Mouse (Mus musculus) kidney, adult 8-10 months (tissue): Measurements from ENCODE around the gene Oit1.

Experiments used
- DNase-seq, 2 experiments: peaks; one replicate each; pipeline ENCODE4 v3.0.0; 2022

The Oit1 gene

DNA sequence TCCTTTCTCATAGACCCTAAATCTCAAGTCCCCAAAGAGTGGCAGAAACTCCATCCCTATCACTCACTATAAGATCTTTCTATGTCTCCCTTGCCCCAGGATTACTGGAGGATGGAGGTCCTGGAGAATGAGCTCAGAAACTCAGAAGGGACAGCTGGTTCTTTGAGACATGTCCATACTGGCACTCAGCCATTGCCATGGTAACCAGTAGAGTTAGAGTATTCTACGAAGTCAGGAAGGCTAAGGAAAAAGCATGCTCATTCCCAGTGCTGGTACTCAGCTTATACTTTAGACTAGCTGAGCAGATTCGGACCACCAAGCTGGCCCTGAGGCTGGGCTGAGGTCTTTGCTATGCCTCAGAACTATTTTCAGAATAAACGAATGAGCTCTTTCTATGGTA, 44.0 kb downstream of the Oit1 start:
- no peak for DNase-seq

DNA sequence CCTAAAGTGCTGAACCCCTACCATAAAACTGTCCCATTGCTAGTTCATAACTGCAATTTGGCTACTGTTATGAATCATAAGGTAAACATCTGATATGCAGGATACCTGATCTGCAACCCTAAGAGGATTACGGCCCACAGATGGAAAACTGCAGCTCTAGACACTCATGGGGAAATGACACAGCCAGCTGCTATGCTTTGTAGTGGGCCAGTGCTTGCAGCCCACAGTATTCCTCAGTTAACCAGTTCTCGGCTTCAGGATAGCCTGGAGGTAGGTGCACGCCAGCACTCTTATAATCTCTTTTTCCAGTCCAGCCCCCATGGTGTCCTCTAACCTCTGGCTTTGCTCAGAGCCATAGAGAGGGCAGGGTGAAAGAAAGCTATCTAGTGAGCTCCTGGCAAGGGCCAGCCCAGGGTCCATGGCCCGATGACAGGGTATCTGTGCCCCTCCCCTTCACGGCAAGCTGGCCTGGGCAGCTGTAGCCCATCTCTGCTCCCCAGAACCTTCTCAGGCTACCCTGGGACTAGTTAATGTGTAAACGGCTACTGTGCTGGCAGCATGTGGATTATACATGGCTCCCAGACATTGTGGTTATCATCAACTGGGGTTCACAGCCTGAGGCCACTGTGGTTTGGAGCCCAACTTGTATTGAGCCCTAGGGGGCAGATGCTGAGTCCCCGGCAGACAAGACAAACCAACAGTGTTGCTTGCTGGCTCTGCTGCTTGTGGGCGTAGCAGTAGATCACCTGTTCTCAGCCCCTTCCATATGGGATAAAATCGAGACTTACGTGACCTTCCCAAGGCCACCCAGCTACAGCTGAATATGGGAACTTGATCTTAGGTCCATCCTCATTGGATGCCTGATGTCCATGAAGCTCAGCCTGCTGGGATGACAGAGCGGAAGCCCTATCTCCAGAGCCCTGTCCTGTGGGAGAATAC, 46.0 kb downstream of the Oit1 start:
- DNase-seq: peak; percentile 77 to 86

DNA sequence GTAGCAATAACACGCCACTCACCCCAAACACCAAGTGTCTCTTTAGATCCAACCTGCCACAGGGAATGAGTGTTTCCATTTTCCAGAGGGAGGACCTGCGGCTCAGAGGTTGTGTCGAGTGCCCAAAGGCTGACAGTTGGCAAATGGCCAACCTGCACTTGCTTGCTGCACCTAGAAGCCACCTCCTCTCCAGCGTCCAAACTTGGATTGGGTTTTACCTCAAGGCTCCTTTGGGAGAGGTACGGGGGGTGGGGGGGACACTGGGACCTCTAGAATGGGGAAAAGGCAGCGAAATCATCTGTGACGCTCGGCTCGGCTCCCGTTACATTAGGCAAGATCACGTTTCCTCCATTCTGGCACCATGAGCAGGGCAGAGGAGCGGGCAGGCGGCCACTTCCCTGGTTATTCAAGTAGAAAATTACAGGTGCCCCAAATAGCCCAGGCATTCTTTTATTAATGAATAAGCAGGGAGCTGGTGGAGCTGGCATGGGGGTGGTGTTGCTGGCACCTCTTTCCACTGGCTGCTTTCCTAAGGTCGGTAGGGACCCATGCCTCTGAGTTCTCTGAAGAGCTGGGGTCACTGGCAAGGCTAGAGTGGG, 47.1 kb downstream of the Oit1 start:
- DNase-seq: peak; percentile 95 to 98

DNA sequence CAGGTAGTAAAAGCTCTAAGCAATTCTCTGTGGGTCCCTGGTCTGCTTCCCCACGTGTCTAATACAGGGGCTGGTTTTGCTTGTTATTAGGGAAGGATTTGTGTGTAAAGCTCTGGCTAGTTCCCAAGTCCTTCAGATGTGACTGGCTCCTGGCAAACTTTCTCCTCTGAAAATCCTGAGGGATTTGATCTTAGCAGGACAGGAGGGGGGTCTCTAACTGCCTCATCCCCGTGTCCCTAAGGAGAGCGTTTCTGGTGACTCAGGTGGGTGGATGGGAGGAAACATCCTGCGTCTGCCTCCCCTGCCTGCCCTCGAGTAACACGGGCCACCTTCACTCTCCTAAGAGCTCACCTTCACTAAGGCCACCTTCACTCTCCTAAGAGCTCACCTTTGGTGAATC, 48.2 kb downstream of the Oit1 start:
- peak in 1 of 2 experiments; percentile 51 for DNase-seq

DNA sequence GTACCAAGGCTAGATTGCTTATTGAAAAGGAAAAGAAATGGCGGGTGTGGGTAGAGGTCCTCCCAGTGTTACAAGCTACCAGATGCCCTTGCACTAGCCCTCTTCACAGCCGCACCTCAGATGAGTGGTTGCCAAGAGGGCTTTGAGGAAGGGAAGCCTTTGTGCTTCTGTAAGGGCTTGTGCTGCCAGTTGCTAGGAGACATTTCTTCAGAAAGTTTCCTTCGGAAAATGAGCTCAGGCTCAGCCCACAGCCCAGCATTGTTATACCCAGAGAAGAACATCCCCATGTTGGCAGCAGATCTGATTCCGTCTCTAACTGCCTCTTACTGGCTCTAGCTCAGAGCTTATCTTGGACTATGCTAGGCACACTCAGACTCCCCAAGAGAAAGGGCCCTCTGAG, 49.0 kb downstream of the Oit1 start:
- DNase-seq: no peak

DNA sequence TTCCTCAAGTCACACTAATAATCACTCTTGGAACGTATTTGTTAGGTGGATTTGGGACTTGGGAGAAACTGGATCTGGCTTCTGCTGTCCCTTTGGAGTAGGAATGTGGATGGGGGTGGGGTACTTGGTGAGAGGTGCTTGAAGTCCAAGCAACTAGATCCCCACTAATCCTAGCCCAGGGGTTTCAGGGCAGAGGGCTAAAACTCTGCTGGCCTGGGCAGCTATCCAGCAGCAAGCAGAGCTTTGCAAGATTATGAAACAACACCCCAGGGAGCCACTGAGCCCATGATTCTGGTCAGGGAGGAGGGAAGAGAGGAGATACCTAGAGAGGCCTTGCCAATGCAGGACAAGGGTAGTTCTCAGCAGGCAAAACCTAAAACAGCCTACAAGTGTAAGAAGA, 51.2 kb downstream of the Oit1 start:
- peak; percentile 79 to 90 for DNase-seq

DNA sequence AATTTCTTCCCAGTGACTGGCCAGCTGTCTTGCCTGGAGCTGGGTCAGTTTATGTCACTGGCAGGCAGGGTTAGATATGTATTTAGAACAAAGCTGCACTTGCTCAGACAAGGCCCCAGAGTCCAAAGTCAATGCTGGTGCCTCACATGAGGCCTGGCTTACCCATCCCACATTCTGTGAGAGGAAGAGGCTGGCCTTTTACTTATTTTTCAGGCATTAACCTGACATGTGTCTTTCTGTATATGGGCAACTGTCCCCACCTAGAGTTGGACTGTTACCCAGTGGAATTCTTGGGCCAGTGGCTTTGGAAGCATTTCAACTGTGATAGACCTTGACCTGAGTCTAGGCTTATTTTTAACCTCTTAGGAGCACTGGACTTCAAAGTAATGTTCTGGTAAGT, 51.6 kb downstream of the Oit1 start:
- DNase-seq: peak; percentile 81 to 92

DNA sequence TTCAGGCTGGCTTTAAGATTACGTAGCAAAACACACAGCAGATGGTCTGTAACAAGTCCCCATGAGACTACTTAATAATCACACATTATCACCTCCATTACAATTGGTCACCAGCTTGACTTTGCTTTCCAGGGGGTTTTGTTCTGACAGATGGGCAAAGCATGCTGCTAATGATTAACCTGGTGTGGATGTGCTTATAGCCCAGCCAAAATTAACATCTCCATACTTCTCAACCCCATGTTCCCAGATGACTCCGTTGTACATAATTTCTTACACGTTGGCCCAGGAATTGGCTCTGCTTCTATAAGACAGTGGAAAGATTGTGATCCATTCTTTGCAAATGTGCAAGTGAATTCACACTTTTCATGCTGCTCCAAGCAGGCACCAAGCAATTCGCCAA, 52.8 kb downstream of the Oit1 start:
- no peak for DNase-seq

DNA sequence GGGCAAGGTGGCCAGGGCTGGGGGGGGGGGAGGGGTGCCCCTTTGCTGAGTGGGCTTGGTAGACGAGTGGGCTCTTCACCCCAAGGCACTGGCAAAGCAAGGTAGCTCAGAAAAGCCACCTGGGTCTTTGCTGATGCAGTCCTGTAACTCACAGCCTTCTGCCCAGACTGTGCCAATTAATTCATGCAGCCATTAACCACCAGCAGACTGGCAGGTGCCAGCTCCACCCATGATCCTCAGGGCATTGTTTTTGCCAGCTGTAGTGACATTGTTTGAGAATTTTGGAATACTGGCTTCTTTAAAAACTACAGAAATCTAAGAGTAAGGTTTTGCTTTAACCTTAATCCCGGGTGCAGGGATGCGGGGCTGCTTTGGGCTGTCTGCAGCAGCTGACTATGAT, 58.0 kb downstream of the Oit1 start:
- peak; percentile 75 to 82 for DNase-seq

DNA sequence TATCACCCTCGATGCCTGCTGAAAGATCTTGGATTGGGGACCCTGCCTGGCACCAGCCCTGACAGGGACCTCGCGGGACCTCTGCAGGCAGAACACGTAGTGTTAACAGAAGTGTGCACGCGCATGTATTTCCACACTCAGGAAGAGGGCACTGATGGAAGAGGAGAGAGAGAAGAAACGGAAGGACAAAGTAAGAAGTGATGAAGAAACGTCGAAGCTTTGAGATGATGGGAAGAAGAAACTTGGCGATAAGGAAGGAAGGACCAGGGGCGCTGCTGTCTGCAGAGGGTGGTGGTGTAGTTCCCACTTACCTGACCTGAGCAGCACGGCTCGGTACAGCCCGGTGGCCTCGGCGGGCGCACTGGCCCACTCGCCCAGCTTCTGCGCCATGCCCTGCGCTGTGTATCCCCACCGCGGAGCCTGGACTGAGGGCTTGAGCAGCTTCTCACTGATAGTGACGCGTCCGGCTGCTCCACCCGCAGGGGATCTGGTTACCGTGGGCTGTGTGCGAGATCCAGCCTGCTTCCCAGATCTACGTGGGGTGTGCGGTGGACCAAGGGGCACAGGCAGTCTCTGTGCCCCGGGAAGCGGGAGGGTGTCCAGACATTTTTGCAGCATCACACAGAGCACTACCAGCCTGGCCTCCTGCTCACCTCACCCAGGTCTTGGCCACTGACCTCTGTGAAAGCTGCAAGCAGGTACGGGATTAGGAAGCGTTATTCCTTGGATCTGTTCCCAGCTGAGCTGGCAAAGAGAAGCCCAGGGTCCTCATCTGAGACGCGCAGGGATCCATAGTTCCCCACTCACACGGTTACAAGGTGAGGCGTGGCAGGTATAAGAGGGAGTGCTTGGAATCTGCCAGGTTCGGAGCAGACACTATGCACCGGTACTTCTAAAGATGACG, 61.1 kb downstream of the Oit1 start, which contains the start of gene Fam107a:
Fam107a (minus strand) TSS at position 830 of the 904 bp plus-strand sequence.
- no peak for DNase-seq

DNA sequence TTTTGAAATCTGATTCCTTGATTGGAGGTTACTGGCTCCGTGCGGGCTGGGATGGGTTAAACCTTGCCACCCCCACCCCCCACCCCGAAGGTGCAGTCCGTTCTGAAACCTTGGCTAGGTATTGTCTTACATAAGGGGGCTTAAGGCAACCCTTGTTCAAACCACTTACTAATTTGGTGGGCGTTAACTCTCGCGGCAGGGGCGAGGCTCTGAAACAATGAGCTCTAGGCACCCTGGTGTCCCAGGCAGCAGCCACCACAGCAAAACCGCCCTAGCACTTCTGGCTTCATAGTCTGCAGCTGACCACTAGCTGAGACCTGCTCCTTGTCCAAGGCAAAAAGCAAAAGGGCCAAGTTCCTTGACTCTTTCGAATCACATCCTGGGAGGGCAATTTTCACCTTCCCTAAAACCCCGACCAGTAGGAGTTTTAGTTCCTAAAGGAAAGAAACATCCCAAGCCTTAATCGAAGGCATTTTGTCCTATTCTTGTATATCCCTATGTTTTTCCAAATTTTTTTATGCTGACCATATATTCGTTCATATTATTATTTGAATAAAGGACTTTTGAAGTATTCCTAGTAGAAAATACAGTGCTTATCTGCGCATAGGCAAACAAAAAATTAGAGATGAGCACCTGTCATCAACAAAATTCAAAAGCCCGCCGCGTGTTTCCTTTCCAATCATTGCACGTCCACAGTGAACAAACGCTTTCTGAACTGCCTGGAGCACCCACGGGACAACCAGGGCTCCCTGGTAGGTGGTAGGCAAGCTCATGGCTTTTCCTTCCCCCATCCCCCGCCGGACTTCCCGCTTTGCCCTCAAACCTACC, 62.0 kb downstream of the Oit1 start:
- DNase-seq: peak in 1 of 2 experiments; percentile 66

DNA sequence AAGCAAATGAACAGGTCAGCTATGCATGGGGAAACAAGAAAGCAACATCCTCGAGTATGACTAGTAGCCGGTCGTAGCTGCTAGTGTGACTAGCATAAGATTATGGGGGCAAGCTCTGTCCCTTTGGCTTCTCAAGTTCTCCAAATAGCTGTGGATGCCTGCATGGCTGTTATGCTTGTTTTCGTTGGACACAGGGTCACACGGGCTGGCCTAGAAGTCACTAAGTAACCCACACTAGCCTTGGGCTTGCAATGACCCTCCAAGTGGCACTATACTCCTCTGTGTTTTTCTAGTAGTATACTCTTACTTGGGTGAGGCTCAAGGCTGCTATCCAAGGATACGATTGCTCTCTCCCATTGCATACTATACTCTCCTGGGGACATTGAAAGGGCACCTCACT, 63.4 kb downstream of the Oit1 start:
- DNase-seq: peak in 1 of 2 experiments; percentile 65

DNA sequence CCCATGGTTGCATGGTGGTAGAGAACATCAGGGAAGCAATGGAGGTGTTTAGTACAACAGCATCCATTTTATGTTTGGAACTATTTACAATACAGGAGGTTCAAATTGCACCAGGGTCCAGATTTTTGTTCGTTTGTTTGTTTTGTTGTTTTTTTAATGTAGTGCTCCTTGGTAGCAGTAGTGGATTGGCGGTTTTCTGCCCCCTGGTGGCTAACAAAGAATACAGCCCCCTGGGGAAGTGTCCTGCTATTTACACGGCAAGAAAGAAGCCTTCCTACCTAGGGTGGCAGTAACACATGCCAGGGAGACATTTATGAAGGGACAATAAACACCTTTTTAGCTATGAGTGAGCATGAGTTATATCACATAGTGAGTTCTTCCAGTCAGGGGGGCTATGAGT, 64.0 kb downstream of the Oit1 start:
- no peak for DNase-seq

DNA sequence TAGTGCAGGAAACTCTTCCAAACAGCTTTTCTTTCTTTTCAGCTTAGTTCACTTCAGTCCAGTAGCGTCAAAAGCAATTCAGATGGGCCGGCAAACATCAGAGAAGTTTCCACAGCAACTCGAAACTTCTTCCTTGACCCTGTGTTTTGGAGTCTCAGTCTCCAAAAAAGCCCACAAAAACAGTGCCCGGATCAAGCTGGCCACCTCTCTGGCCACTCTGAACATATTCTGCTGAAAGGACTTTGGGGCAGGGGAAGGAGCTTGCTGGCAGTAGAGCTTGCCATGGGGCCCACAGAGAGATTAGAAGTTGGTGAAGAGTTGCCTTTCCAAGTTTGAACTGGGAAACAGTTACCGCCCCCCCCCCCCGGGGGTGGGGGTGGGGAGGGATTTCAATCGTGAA, 64.7 kb downstream of the Oit1 start:
- no peak for DNase-seq

DNA sequence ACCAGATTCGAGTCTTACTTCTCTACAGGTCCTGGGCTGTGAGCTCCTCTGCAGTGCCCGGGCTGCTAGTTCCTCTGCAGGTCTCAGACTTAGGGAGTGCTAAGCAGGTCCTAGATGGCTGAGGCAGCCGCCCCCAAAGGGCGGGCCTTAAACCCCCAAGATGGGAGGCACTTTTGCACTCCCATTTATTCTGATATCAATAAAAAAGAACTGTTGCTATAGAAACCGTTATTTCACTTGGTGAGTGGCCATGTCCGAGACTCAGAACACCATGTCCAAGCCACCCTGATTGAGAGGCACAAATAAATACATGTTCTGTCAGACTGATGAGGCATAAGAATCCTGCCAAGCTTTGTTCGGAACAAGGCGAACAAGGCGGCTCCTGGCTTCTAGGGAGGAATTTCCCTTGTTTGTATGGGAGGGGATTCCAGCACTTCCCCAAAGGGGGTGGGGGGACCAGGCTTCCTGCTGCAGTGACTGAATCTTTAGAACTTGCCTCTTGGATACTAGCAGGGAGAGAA, 68.9 kb downstream of the Oit1 start:
- DNase-seq: no peak

DNA sequence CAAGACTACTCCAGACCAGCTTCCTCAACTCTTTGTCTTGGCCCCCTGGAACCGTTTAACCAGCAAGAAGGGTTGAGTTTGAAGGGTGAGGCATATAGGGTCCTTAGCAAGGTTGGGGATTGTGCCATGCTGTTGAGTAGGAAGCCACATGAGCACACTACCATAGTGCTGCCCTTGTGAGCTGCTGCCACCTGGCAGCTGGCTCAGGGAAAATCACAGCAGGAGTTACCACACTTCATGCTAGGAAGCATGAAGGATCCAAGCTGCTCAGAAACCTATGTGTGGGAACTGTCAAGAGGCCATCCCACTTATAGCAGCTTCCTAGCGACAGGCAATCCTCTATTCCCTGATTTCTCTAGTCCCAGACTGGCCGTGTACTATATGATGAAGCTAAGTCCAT, 69.9 kb downstream of the Oit1 start:
- DNase-seq: no peak

DNA sequence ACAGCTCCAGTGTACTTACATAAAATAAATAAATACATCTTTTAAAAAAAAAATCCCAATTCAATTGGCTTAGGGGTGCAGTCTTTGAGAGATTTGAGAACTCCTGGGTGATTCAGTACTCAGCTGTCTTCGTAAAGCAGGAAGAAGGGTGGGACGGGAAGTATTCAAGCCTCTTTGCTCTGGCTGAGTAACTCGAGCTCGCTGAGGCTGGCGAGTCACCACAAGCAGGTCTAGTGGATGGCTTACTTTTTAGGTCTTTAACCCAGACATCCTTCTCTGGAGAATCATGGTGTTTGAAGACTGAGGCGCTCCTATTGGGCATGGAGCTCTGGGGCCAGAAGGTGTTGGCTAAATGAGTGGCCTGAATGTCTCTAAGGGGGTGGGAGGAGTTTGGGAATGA, 71.7 kb downstream of the Oit1 start:
- DNase-seq: no peak

DNA sequence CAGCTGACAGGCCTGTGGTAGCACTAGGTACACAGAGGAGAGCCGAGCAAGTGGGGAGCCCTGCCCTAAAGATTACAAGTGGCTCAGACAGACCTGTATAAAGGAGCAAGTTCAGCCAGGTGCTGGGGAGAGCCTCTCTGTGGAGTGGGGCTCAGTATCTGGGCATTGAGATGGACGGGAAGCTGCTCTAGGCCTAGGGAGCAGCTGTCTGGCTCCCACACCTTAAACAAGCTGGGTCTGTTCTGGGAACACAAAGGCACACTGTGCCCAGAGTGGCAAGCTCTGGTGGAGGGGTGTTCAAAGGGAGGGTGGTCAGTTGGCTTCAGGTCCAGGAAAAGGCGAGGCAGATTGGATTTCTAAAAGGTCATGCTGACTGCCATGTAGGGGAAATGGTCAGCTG, 73.5 kb downstream of the Oit1 start:
- no peak for DNase-seq

DNA sequence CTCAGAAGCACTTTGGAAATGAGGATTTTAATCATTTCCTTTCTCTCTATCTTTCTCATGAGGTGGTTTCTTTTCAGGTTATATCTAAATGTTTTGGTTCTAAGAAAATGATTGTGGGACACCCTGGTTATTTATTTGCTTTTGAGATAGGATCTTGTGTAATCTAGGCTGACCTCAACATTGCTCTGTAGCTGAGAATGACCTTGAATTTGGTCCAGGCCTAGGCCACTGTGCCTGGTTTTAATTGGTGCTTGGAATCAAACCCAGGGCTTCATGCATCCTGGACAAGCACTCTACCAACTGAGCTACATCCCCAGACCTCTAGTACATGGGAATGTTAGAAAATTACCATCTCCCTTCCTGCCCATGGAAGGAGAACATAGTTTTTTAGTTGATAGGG, 74.5 kb downstream of the Oit1 start:
- DNase-seq: no peak

DNA sequence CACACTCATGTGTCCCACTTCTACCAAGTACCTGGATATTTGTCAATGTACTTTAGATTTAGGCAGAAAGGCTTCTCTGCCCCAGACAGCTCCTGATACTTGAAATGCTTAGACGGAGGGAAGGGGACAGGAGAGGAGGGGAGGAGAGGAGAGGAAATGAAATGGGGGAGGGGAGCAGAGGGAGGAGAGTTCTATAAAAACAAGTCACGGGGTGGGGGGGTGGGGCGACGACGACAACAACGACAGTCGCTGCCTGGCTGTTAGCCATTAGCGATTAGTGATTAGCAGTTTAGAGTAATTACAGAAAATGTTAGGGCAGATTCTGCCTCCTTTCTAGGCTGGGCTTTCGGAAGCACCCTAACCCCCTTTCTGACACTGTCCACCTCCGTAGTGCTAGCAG, 75.9 kb downstream of the Oit1 start:
- no peak for DNase-seq

DNA sequence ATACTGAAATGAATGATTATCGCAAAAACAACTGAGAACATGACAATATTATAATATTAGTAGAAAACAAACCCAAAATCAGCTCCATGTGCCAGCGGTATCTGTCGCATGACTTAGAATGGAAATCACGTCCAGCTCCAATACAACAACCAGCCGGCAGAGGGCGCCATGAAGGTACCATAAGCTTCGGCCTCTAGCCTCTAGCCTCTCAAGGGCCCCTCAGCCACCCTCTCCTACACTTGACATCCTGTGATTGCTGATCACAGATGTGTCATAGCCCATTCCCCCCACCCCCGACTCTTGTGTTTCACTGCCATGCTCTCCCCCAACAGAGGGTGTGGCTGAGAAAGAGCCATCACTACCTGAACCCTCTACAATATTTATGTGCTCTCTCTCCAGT, 78.3 kb downstream of the Oit1 start:
- DNase-seq: peak in 1 of 2 experiments; percentile 81
